Mouse (Mus musculus) hindbrain, embryonic 16.5 days (tissue): ENCODE measurements around the gene Tbc1d16. TPM values are rescaled to one million over a fixed set of nuclear protein-coding genes. Genes with fewer than 3 reads are reported as not detected.

Experiments used
- ATAC-seq: fragments of 200-750 bp; cut with Nextera tagmentation; 2 replicates; pipeline ENCODE4 v1.8.0; 2017; ENCODE audit warnings: moderate TSS enrichment, moderate library complexity
- H3K27ac ChIP-seq: fragments of 300-500 bp; sonication (generic); 2 replicates; pipeline ENCODE4 v1.5.1; 2014; ENCODE audit warnings: low read depth, mild to moderate bottlenecking, control low read depth, low read length, moderate library complexity
- H3K27me3 ChIP-seq: fragments of 300-500 bp; sonication (generic); replicated peaks from 2 replicates; pipeline ENCODE4 v1.6.1; 2014; ENCODE audit warnings: low read length; ENCODE audit not compliant: control insufficient read depth, insufficient read depth
- H3K36me3 ChIP-seq: fragments of 300-500 bp; sonication (generic); 2 replicates; pipeline ENCODE4 v1.6.1; 2014; ENCODE audit warnings: mild to moderate bottlenecking, low read length, moderate library complexity, mixed read lengths; ENCODE audit not compliant: control insufficient read depth, insufficient read depth
- H3K4me1 ChIP-seq: fragments of 300-500 bp; sonication (generic); 2 replicates; pipeline ENCODE4 v1.6.1; 2014; ENCODE audit warnings: low read depth, low read length; ENCODE audit not compliant: control insufficient read depth, insufficient read depth
- H3K4me2 ChIP-seq: fragments of 300-500 bp; sonication (generic); 2 replicates; pipeline ENCODE4 v1.6.1; 2014; ENCODE audit warnings: mild to moderate bottlenecking, low read length, control low read depth, moderate library complexity
- H3K4me3 ChIP-seq: fragments of 300-500 bp; sonication (generic); 2 replicates; pipeline ENCODE4 v1.5.1; 2014; ENCODE audit warnings: mild to moderate bottlenecking, low read length, control low read depth, moderate library complexity
- H3K9ac ChIP-seq: fragments of 300-500 bp; sonication (generic); 2 replicates; pipeline ENCODE4 v1.6.1; 2014; ENCODE audit warnings: low read depth, mild to moderate bottlenecking, control low read depth, low read length, moderate library complexity
- H3K9me3 ChIP-seq: fragments of 300-500 bp; sonication (generic); 2 replicates; pipeline ENCODE4 v1.6.1; 2014; ENCODE audit warnings: mild to moderate bottlenecking, low read length, moderate library complexity; ENCODE audit not compliant: control insufficient read depth
- WGBS: fragments of 180-500 bp; shearing (Covaris S2); extraction: QIAGEN DNeasy Blood & Tissue Kit; methylation state at CpG from one replicate; pipeline ENCODE4 v1.1.7; 2014; 5-methylcytosine and 5-hydroxymethylcytosine counted together
- polyA plus RNA-seq: library from polyadenylated mRNA; unstranded; fragments of >200 nt; fragmentation: Nextera tagmentation; extraction: Ambion mirVana; gene quantifications from 2 replicates; pipeline ENCODE4 v1.2.1, GENCODE M21; 2015

Gene Tbc1d16
- polyA plus RNA-seq, 1 experiment from 2014 or later, result 54.9 TPM

DNA sequence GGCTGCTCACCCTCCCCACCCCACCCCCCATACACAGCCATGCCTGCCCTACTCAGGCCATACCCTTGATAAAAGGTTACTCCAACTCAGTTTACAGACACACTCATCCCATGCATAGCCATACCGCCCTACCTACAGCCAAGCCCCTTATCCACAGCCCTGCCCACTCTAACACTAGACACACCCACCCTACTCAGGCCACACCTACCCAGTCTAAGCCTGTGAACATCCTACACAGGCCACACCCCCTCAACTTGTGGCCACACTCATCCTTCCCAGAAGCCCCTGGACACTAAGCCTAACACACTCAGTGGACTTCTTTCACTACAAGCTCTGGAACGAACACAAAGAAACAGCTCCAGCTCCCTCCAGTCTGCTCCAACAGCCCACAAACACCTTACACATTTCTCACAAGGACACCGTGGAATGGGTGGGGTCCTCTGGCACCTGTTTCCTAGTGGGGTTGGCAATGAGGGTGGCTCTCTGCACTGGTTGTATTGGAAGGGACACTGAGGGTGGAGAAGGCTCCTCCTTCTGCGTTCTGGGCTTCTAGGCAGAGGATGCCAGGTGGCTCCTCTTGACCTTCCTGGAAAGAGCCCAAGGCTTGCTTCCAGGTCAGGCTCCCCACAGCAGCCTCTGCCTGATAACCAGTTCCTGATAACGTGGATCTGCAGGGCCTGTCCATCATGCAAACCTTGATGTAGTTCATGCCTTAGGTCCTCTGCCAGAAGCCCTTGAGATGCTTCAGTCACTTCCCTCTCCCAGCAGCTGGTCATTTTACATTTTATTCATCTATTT is 104.6 kb downstream of the Tbc1d16 start:
- no peak overlapping the region for H3K27ac ChIP-seq
- no peak overlapping the region for H3K9ac ChIP-seq
- ATAC-seq, result no peak
- no peaks in the 10 kb centered on the region for H3K9me3 ChIP-seq
- no peaks in the 10 kb centered on the region for H3K36me3 ChIP-seq
- H3K4me2 ChIP-seq, result no peak overlapping the region
- peaks cover 30% of the 10 kb centered on the region for H3K4me1 ChIP-seq
- H3K27me3 ChIP-seq, result no peaks in the 10 kb centered on the region
- 81% methylated on average over 5 of the region's 5 CpGs for WGBS
- no peak overlapping the region for H3K4me3 ChIP-seq

DNA sequence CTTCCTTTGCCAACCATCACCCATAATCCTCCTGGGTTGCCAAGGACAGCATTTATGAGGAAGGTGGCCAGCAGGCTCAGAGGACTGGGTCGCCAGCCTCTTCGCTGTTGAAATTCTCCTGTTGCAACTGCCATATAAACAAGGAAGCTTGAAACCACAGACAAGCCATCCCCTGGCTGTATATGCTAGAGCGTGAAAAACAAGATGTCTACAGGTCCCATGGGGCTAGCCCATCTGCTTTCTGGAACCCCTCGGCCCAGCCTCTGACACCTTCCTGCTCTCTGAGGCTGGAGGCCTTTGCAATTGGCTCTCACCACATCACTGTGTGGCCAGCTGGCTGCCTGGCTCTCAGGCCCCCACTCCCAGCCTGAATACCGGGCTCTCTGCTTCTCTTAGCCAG is 105.9 kb downstream of the Tbc1d16 start:
- H3K9ac ChIP-seq, result no peak overlapping the region
- H3K9me3 ChIP-seq, result no peaks in the 10 kb centered on the region
- no peaks in the 10 kb centered on the region for H3K27me3 ChIP-seq
- WGBS, result 72% methylated on average over 5 of the region's 5 CpGs
- H3K27ac ChIP-seq, result no peak overlapping the region
- no peak for ATAC-seq
- H3K4me1 ChIP-seq, result peaks cover 18% of the 10 kb centered on the region
- H3K36me3 ChIP-seq, result no peaks in the 10 kb centered on the region
- no peak overlapping the region for H3K4me3 ChIP-seq
- no peak overlapping the region for H3K4me2 ChIP-seq

- Histone ChIP-seq H3K4me3 (no peak overlapping the region), H3K36me3 (no peaks in the 10 kb centered on the region), H3K27me3 (no peaks in the 10 kb centered on the region), H3K9ac (no peak overlapping the region), H3K4me2 (no peak overlapping the region), H3K9me3 (no peaks in the 10 kb centered on the region), H3K4me1 (peaks cover 3% of the 10 kb centered on the region), H3K27ac (no peak overlapping the region)
- peak; percentile 32; the same call in 1 of the 2 replicates for ATAC-seq
- WGBS, result 32% methylated on average over 7 of the region's 7 CpGs
These were observed 109.4 kb downstream of the Tbc1d16 start for GRCm38 (mm10) chr11:119118905-119119304.

- no peaks in the 10 kb centered on the region for H3K9me3 ChIP-seq
- no peak overlapping the region for H3K4me2 ChIP-seq
- ATAC-seq, result no peak
- no peak overlapping the region for H3K9ac ChIP-seq
- 48% methylated on average over 7 of the region's 7 CpGs for WGBS
- no peaks in the 10 kb centered on the region for H3K27me3 ChIP-seq
- no peaks in the 10 kb centered on the region for H3K36me3 ChIP-seq
- no peak overlapping the region for H3K27ac ChIP-seq
- no peak overlapping the region for H3K4me3 ChIP-seq
- peaks cover 3% of the 10 kb centered on the region for H3K4me1 ChIP-seq
These were observed 110.4 kb downstream of the Tbc1d16 start for GRCm38 (mm10) chr11:119117945-119118344.

DNA sequence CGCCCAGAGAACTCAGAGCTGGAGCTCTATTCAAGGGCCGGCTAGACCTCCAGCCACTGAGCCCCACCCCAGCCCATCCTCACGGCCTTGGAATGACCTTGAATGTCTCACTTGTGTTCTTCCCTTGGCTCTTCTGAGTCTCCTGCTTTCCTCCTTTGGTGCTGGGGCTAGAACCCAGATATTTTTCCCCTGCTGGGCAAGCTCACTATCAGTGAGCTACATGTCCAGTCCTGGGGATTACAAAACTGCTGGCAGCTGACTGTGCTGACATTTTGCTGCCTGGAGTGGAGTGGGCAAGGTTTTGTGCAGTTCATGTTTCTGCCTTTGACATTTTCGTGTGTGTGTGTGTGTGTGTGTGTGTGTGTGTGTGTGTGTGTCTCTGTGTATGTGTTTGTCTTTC is 111.3 kb downstream of the Tbc1d16 start:
- H3K27ac ChIP-seq, result no peak overlapping the region
- ATAC-seq, result no peak
- no peaks in the 10 kb centered on the region for H3K36me3 ChIP-seq
- 75% methylated on average over 4 of the region's 4 CpGs for WGBS
- H3K9me3 ChIP-seq, result no peaks in the 10 kb centered on the region
- H3K4me3 ChIP-seq, result no peak overlapping the region
- peaks cover 3% of the 10 kb centered on the region for H3K4me1 ChIP-seq
- H3K9ac ChIP-seq, result no peak overlapping the region
- H3K4me2 ChIP-seq, result no peak overlapping the region
- no peaks in the 10 kb centered on the region for H3K27me3 ChIP-seq

- Histone ChIP-seq H3K4me3 (no peak overlapping the region), H3K27me3 (no peaks in the 10 kb centered on the region), H3K4me2 (no peak overlapping the region), H3K4me1 (no peaks in the 10 kb centered on the region), H3K9me3 (no peaks in the 10 kb centered on the region), H3K9ac (no peak overlapping the region), H3K36me3 (no peaks in the 10 kb centered on the region), H3K27ac (no peak overlapping the region)
- no peak for ATAC-seq
These were observed 115.6 kb downstream of the Tbc1d16 start for GRCm38 (mm10) chr11:119112721-119113120.

- H3K4me3 ChIP-seq, result no peak overlapping the region
- ATAC-seq, result no peak
- no peaks in the 10 kb centered on the region for H3K4me1 ChIP-seq
- no peak overlapping the region for H3K27ac ChIP-seq
- no peaks in the 10 kb centered on the region for H3K9me3 ChIP-seq
- 13% methylated on average over 7 of the region's 7 CpGs for WGBS
- no peak overlapping the region for H3K9ac ChIP-seq
- H3K4me2 ChIP-seq, result no peak overlapping the region
- H3K36me3 ChIP-seq, result no peaks in the 10 kb centered on the region
- H3K27me3 ChIP-seq, result no peaks in the 10 kb centered on the region
These were observed 117.0 kb downstream of the Tbc1d16 start for GRCm38 (mm10) chr11:119111345-119111744.

- Histone ChIP-seq H3K36me3 (no peaks in the 10 kb centered on the region), H3K9ac (no peak overlapping the region), H3K4me3 (no peak overlapping the region), H3K4me1 (peaks cover 3% of the 10 kb centered on the region; the same call in 1 of the 2 replicates), H3K4me2 (no peak overlapping the region), H3K27me3 (no peaks in the 10 kb centered on the region), H3K9me3 (no peaks in the 10 kb centered on the region), H3K27ac (no peak overlapping the region)
- ATAC-seq, result no peak
- 76% methylated on average over 9 of the region's 9 CpGs for WGBS
These were observed 118.8 kb downstream of the Tbc1d16 start for GRCm38 (mm10) chr11:119109415-119110071.

DNA sequence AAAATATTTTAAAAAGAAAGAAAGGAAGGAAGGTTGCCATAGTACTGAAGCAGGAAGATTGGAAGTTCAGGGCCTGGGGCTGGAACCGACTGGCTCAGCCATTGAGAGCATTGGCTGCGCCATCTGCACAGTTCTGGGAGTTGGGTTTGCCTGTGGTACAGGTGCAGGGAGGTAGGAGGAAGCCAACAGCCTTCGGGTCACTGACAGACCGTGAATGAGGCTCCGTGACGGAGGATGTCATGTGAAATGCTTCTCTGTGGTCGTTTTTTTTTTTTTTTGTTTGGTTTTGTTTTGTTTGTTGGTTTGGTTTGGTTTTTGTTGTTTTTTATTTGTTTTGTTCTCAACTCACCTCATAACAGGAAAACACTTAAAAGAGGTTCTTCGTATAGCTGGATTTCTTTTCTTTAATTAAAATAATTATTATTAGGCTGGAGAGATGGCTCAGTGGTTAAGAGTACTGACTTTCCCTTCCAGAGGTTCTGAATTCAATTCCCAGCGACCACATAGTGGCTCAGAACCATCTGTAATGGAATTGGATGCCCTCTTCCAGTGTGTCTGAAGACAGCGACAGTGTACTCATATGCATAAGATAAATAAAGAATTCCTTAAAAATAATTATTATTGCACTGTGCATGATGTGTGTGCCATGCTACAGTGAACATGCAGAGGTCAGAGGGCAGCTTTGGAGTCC is 119.6 kb downstream of the Tbc1d16 start:
- Histone ChIP-seq H3K9me3 (no peaks in the 10 kb centered on the region), H3K27ac (no peak overlapping the region), H3K4me3 (no peak overlapping the region), H3K36me3 (no peaks in the 10 kb centered on the region), H3K9ac (no peak overlapping the region), H3K27me3 (no peaks in the 10 kb centered on the region), H3K4me2 (no peak overlapping the region), H3K4me1 (peaks cover 3% of the 10 kb centered on the region; the same call in 1 of the 2 replicates)
- no peak for ATAC-seq
- 74% methylated on average over 10 of the region's 10 CpGs for WGBS
